Mouse (Mus musculus) cortical plate, adult 2 months (tissue): Measurements from ENCODE around the gene Tmem178b.

ENCODE experiments used
- CTCF ChIP-seq: fragments of 200-500 bp; IDR thresholded peaks from 2 replicates; pipeline ENCODE4 v1.5.1; 2011; ENCODE audit warnings: mild to moderate bottlenecking, control low read depth, low read length; ENCODE audit not compliant: insufficient read depth; ENCODE audit errors: extremely low read depth
- POLR2A ChIP-seq: fragments of 200-500 bp; IDR thresholded peaks from 2 replicates; pipeline ENCODE4 v1.6.1; 2011; ENCODE audit warnings: mild to moderate bottlenecking, low read length, control low read depth; ENCODE audit not compliant: insufficient read depth; ENCODE audit errors: extremely low read depth

GRCm38 (mm10) chr6:40116225-40116624 lies 243.2 kb downstream of the Tmem178b start:
- TF ChIP-seq CTCF (no peak), POLR2A (no peak)
